Mouse (Mus musculus) cortical plate, adult 2 months (tissue): ENCODE measurements around the gene Aldh8a1.

Experiments
- CTCF ChIP-seq: fragments of 200-500 bp; IDR thresholded peaks from 2 replicates; pipeline ENCODE4 v1.5.1; 2011; ENCODE audit warnings: mild to moderate bottlenecking, control low read depth, low read length; ENCODE audit not compliant: insufficient read depth; ENCODE audit errors: extremely low read depth
- POLR2A ChIP-seq: fragments of 200-500 bp; IDR thresholded peaks from 2 replicates; pipeline ENCODE4 v1.6.1; 2011; ENCODE audit warnings: mild to moderate bottlenecking, low read length, control low read depth; ENCODE audit not compliant: insufficient read depth; ENCODE audit errors: extremely low read depth

DNA sequence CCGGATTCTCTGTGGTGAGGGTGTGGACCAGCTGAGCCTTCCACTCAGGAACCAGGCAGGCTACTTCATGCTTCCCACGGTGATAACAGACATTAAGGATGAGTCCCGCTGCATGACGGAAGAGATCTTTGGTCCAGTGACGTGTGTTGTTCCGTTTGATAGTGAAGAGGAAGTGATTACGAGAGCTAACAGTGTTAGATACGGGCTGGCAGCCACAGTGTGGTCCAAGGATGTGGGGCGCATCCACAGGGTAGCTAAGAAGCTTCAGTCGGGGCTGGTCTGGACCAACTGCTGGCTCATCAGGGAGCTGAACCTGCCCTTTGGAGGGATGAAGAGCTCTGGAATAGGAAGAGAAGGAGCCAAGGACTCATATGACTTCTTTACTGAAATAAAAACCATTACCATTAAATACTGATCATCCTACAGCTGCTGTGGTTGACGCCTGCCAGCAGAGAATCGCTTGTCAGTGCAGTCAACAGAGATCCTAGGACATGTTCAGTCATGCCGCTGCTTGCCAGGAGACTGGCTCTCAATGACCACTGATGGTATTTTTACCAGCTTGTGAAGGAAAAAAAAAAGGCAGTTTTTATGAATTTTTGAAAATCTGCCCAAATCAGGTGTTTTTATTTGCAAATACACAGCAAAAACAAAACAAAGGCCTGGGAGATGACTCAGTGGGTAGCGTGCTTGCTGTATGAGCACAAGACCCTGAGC lies 18.5 kb downstream of the Aldh8a1 start:
- TF ChIP-seq CTCF (no peak), POLR2A (no peak)
